Mouse (Mus musculus) Patski (cell line): ENCODE measurements around the gene Ptprf. TPM values are rescaled to one million over a fixed set of nuclear protein-coding genes. Genes with fewer than 3 reads are reported as not detected.

Experiments used
- ATAC-seq: fragments of 100-300 bp; one replicate; pipeline ENCODE4 v1.8.0; 2021
- CTCF ChIA-PET: fragments of 350-600 bp; sonication (Branson Sonifier 250); formaldehyde crosslinking; loops from one replicate; lab custom pipeline; 2022; ENCODE audit warnings: inconsistent platforms; lab: Charles Lee
- POLR2A ChIA-PET: fragments of 350-600 bp; sonication (Branson Sonifier 250); formaldehyde crosslinking; loops from one replicate; lab custom pipeline; 2022; ENCODE audit warnings: antibody characterized with exemption, inconsistent platforms; lab: Charles Lee
- DNase-seq: peaks from one replicate; pipeline ENCODE4 v3.0.0-alpha.2; 2011; ENCODE audit warnings: low read depth, low spot score
- H3K27me3 ChIP-seq: fragments of 371-371 bp; one replicate; pipeline ENCODE4 v1.5.1; 2021
- CTCF ChIP-seq: fragments of 100-300 bp; IDR thresholded peaks from one replicate; pipeline ENCODE4 v1.5.1; 2021
- in situ Hi-C: fragments of 300-500 bp; cut with MboI; formaldehyde crosslinking; loops from 3 replicates; pipeline ENCODE4 v1.11.1; 2018; ENCODE audit warnings: low pct_unique_long_range_greater_than_20kb, mixed read lengths
- polyA plus RNA-seq: library from polyadenylated mRNA; unstranded; gene quantifications from one replicate; pipeline ENCODE4 v1.2.3, GENCODE M21; 2021

Ptprf gene
- polyA plus RNA-seq, 1 experiment from 2014 or later = 5.9 TPM

DNA sequence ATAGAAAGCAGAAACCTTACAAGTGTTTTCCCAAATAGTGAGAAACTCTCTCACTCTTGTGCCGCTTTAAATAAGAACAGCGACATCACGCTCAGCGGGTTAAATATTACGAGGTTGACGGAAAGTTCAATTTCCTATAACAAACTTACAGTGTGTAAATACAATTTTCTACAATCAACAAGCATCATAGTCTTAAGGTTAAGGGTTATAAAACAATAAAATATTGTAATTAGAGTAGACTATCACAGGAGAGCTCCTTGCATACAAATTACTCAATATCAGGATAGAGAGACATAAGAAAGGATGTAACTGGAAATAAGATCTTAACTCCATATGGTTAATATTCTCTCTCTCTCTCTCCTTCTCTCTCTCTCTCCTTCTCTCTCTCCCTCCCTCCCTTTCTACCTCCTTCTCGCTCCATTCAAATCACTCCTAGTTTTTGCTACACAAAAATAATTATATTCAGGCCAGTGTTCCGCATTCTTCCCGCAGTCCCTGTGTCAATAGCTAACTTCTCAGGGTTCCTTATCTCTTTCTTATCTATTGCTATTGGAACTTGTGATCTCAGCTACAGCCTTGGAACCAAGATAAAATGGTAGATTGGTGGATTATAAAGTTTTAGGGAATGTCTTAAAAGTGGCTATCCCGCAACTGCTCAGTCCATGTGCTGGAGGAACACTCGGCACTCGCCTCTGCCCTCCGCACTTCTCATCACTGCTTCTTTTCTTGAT is 16.5 kb upstream of the Ptprf start:
- no peaks in the 10 kb centered on the region for H3K27me3 ChIP-seq
- CTCF ChIA-PET = no interaction called here

DNA sequence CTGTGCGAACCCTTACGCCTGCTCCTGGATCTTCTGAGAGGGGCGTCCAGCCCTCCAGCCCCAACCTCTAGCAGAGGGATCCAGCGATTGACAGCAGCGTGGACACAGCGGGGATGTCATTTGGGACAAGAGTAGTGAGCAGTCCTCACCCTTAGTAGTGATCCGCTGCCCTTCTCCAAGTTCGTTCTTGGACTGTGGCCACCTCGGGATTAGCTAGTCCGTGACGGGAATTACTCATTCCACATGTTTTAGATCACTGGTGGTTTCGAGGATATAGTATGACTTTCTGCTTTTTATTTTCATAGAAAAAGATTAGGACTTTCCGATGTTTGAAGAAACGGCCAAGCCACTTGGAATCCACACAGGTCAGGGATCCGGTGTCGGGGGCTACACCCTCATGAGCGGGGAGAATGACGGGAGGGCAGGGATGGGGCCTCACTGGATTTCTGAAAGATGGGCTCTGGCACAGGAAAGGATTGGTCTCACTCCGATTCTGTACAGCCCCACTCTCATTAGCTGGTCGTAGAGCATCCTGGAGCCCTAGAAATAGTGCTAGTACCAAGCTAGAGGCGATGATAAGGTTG is 15.0 kb upstream of the Ptprf start:
- in situ Hi-C loops = no loop called here

More for the DNA sequence above, 16.5 kb upstream of the Ptprf start:
- TF ChIP-seq CTCF = no peak
- in situ Hi-C loops = no loop called here
- ATAC-seq (no peak), DNase-seq (no peak)
- POLR2A ChIA-PET = no interaction called here

DNA sequence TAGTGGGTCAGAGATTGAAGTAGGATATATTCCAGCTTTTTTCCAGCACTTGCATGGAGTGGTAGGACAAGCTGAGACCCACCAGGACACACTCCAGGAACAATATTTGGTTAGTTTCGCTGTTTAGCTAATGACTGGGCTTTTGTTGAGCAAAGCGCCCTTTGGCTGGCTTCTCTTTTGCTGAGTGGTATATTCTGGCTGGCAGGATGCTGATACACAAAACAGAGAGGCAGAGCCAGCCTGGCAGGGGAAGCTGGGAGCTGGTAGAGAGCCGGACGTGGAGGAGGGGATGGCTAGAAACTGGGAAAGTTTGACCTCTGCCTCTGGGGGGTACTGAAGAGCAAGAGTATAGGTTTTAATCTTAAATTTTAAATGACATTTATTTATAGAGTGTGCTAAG is 13.8 kb upstream of the Ptprf start:
- no peak for DNase-seq
- TF ChIP-seq CTCF = no peak

More for the DNA sequence above, 15.0 kb upstream of the Ptprf start:
- ATAC-seq (no peak), DNase-seq (peak; percentile 20)
- TF ChIP-seq CTCF = no peak
- peaks cover 1% of the 10 kb centered on the region for H3K27me3 ChIP-seq
- ChIA-PET POLR2A (no interaction called here), CTCF (interaction anchor here (1.1 kb wide), 1 partner anchor 13 kb away, joined by 3 read pairs; no protein-coding TSS in a partner anchor)

DNA sequence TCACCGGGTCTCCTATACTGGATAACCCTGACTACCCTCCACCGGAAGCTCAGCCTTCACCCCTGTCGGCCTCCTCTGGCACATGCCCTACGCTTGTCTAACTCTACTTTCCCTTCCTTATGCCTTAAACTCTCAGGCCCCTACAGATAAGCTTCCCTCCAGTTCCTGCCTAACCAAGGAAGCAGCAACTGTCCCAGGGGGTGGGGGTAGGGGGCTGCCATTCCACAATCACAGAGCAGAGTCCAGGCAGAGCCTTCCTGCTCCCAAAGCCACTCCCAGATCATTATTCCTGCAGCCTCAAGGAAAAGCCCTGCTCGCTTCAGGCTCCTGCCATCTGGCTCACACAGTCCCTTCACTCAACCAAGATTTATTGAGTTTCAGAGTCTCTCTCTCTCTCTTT is 6.6 kb upstream of the Ptprf start:
- CTCF ChIA-PET = no interaction called here
- POLR2A ChIA-PET = no interaction called here
- ATAC-seq (no peak), DNase-seq (no peak)
- TF ChIP-seq CTCF = no peak
- in situ Hi-C loops = loop anchor here (10.0 kb wide), 1 partner anchor 363 kb away; no protein-coding TSS in a partner anchor
- H3K27me3 ChIP-seq = peaks cover 5% of the 10 kb centered on the region

More for the DNA sequence above, 13.8 kb upstream of the Ptprf start:
- in situ Hi-C loops = no loop called here
- CTCF ChIA-PET = interaction anchor here (1.0 to 1.4 kb wide), 2 partner anchors 32 to 72 kb away, joined by 3 read pairs; no protein-coding TSS in a partner anchor
- peaks cover 5% of the 10 kb centered on the region for H3K27me3 ChIP-seq
- ATAC-seq = no peak
- POLR2A ChIA-PET = interaction anchor here (0.6 to 0.8 kb wide), 2 partner anchors 10 to 175 kb away, joined by 3 read pairs; no protein-coding TSS in a partner anchor

DNA sequence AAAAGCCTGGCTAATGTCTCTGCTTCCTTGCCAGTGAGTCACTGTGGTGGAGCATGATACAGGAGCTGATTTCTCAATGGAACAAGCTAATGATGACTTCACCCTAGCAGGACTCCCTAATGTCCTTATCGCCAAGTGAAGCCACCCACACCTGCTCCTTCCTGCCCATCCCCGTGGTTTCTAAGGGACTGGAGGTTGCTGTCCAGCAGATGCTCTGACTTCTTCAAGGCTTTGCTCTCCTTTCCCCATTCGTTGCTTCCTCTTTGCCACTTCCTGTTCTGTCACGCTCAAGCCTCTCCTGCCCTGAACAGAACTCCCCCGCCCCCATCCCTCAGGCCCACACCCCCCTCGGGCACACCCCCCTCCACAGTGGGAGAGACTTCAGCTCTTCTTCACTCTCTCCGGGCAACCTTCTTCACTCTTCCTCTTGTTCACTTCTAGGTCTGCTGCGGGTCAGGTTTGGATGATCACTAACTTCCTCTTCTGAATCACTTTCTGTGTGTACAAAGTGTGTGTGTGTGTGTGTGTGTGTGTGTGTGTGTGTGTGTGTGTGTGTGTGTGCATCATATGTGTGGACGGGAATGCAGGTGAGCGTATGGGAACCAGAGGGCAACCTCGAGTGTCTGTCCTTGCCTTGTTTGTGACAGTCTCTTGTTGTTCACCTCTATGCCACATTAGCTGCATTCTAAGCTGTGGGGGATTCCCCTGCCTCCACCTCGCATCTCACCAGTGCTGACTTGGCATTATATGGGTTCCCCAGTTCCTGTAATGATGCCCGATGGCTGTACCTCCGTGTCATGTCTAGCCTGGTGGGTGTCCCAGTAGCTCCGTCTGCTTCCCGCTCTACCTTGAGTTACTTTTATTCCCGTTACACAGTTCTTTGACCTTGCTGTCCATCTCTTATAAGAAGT is 4.7 kb upstream of the Ptprf start:
- in situ Hi-C loops = loop anchor here (10.0 kb wide), 1 partner anchor 361 kb away; no protein-coding TSS in a partner anchor
- ATAC-seq = peak; percentile 33
- no peak for TF ChIP-seq CTCF
- no peak for DNase-seq
- ChIA-PET CTCF (interaction anchor here (1.5 kb wide), 1 partner anchor 36 kb away, joined by 3 read pairs; no protein-coding TSS in a partner anchor), POLR2A (no interaction called here)
- peaks cover under 1% of the 10 kb centered on the region for H3K27me3 ChIP-seq

DNA sequence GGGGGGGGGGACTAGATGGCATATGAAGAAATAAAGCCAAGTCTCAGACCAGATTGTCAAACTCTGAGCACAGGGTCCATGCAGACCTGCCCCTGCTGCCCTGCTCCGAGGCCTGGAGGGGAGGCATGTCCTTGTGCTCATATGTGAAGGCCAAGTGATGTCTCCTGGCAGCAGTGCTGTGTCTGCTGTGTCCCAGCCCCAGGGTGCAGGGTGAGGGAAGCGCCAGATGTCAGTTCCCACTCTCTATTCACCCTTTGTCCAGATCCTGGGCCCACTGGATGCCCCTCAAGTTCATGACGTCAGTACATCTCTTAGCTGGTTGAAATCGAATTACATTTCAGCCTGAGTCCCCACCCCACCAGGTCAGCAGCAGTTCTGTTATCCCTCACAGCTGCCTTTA is 3.6 kb upstream of the Ptprf start:
- DNase-seq (no peak), ATAC-seq (no peak)
- CTCF ChIA-PET = interaction anchor here (1.5 kb wide), 1 partner anchor 37 kb away, joined by 3 read pairs; no protein-coding TSS in a partner anchor
- POLR2A ChIA-PET = no interaction called here
- TF ChIP-seq CTCF = no peak
- in situ Hi-C loops = loop anchor here (5.0 to 10.0 kb wide), 3 partner anchors 78 to 360 kb away; no protein-coding TSS in a partner anchor
- H3K27me3 ChIP-seq = no peaks in the 10 kb centered on the region

DNA sequence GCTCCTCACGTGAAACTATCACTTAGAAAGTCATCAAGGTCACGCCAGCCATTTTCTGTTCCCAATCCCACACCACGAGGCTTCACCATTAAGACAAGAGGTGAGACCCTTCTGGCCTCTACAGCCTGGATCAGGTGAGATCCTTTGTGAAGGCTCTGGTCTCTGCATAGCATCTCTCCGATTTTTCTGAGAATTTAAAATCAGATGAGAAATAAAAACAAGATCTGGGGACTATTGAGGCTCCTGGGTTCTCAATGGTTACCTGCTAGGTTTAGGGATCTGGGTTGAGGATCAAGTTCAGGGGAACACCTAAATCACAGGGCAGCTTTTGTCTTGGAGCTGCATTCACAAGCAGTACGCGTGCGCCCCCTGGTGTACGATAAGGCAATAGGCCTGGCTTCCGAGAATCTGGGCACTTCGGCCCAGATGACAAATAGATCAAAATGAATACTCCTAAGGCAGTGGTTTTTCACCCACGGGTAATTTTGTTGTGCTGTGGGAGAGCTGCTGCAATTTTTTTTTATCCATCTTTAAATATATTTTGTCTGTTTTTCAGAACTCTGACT is 1.6 kb upstream of the Ptprf start:
- DNase-seq (peak; percentile 15), ATAC-seq (no peak)
- ChIA-PET CTCF (interaction anchor here (0.6 to 1.4 kb wide), 5 partner anchors 38 to 209 kb away, joined by 3 to 5 read pairs (median 4); no protein-coding TSS in a partner anchor), POLR2A (no interaction called here)
- no peaks in the 10 kb centered on the region for H3K27me3 ChIP-seq
- TF ChIP-seq CTCF = no peak
- in situ Hi-C loops = loop anchor here (5.0 to 10.0 kb wide), 3 partner anchors 76 to 358 kb away; no protein-coding TSS in a partner anchor

DNA sequence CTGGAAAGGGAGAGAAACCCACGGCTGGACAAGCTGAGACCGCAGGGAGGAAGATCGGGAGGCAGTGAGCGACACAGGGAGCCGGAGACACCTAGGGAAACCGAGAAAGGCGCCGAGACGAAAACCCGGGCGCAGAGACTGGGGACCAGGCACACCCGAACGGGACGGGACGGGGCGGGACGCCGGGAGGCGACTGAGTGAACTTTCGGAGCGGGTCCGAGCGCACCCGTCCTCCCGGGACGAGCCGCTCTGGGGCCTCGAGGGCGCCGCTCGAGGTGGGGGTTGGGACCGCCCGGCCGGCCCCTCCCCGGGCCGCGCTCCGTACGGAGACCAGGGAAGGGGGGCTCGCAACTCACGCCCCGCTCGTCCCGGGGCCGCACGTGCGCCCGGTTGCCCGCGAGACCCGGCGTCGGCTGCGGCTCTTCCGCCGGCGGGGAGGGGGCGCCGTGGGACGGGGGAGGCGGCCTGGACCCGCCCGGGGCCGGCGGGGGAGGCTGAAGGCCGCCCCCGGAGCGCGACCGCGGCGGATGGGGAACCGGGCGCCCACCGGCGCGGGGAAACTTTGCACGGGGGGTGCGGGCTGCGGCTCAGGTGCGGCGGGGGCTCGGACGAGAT is 682 bp downstream of the Ptprf start:
- ChIA-PET POLR2A (no interaction called here), CTCF (no interaction called here)
- H3K27me3 ChIP-seq = no peaks in the 10 kb centered on the region
- in situ Hi-C loops = loop anchor here (5.0 to 10.0 kb wide), 3 partner anchors 73 to 356 kb away; no protein-coding TSS in a partner anchor
- no peak for DNase-seq
- no peak for ATAC-seq
- no peak for TF ChIP-seq CTCF

DNA sequence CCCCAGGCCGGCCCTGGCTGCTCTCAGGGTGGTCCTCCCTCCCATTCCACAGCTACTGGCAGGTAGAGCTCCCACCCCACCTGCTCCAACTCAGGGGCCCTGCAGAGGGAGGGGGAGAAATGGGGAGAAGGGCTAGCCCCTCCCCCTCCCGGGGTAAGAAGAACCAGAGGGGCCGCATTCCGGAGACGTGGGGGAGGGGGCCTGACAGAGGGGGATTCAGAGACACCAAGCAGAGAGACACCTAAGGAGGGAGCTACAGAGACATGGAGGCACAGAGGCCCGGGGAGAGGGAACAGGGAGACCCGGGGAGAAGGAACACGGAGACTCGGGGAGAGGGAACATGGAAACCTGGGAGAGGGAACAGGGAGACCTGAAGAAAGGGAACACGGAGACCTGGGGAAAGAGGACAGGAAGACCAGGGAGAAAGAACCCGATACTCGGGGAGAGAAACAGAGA is 1.2 kb downstream of the Ptprf start:
- no peak for TF ChIP-seq CTCF
- in situ Hi-C loops = loop anchor here (5.0 to 10.0 kb wide), 3 partner anchors 73 to 355 kb away; no protein-coding TSS in a partner anchor
- DNase-seq = no peak
- H3K27me3 ChIP-seq = no peaks in the 10 kb centered on the region
- no peak for ATAC-seq
- ChIA-PET POLR2A (no interaction called here), CTCF (no interaction called here)
